Mouse (Mus musculus): ENCODE results near the gene Dgki. TPM values are rescaled to one million over a fixed set of nuclear protein-coding genes. Genes with fewer than 3 reads are reported as not detected.

Gene Dgki
- polyA plus RNA-seq, 1 experiment from 2014 or later = 0.42 TPM

DNA sequence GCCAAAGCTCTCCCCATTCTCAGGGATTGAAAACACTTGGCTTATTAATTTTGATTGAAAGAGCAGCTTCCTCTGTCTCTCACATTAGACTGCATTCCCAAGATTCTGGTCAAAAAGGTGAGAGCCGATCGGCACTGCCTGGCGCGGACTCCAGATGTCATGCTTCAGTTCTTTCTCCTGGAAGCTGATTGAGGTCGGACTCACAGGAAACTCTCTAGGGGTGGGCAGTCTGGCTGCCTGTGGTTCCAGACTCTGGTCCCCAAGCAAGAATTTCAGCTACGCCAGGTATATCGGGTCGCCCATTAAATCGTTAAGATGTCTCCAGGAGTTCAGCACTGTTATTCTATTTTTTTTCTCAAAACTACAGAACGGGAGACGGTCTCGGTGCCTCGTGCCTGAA lies 102.2 kb downstream of the Dgki start:
- TF ChIP-seq CTCF (IDR thresholded peaks at IDR 0.05; ENCODE audit: low read depth) = no peak
- WGBS = 68% methylated on average over 13 of the region's 13 CpGs
- Histone ChIP-seq H3K27ac (ENCODE audit: low read depth, low read length) (no peak overlapping the region), H3K36me3 (ENCODE audit: control insufficient read depth, insufficient read depth) (no peaks in the 10 kb centered on the region), H3K4me2 (replicated peaks; ENCODE audit: low read depth) (no peak overlapping the region), H3K9ac (ENCODE audit: low read depth, low read length) (no peak overlapping the region), H3K9me3 (ENCODE audit: control insufficient read depth) (no peaks in the 10 kb centered on the region), H3K4me3 (ENCODE audit: low read depth, low read length) (no peak overlapping the region), H3K27me3 (replicated peaks; ENCODE audit: control insufficient read depth, insufficient read depth, low read length) (no peaks in the 10 kb centered on the region), H3K4me1 (replicated peaks; ENCODE audit: control insufficient read depth, insufficient read depth, low read length) (no peaks in the 10 kb centered on the region)
- ATAC-seq = no peak

DNA sequence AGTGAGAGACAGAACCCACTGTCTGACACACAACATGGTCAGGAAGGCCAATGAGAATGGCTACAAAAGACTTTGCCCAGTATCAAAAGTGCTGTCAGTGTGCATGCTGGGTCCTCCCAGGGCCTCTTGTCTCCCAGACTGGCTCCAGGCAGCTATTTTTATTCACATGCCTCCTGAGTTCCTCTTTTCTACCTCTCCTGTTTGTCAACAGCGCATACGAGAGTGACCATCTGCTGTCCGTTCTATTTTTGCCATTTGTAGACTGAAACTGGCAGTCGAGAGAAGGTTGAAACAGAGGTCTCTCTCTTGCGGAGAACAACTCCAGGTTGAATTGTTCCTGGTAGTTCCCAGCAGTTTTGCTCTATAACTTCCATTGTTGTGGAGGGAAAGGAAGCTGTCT lies 103.1 kb downstream of the Dgki start:
- TF ChIP-seq CTCF (IDR thresholded peaks at IDR 0.05; ENCODE audit: low read depth) = no peak
- no peak overlapping the region for H3K4me3 ChIP-seq (ENCODE audit: low read depth, low read length)
- H3K9ac ChIP-seq (ENCODE audit: low read depth, low read length) = no peak overlapping the region
- 88% methylated on average over 5 of the region's 5 CpGs for whole genome bisulfite sequencing
- ATAC-seq = no peak
- no peaks in the 10 kb centered on the region for H3K27me3 ChIP-seq (replicated peaks; ENCODE audit: control insufficient read depth, insufficient read depth, low read length)
- H3K36me3 ChIP-seq (ENCODE audit: control insufficient read depth, insufficient read depth) = no peaks in the 10 kb centered on the region
- H3K4me2 ChIP-seq (replicated peaks; ENCODE audit: low read depth) = no peak overlapping the region
- no peak overlapping the region for H3K27ac ChIP-seq (ENCODE audit: low read depth, low read length)
- H3K9me3 ChIP-seq (ENCODE audit: control insufficient read depth) = no peaks in the 10 kb centered on the region
- no peaks in the 10 kb centered on the region for H3K4me1 ChIP-seq (replicated peaks; ENCODE audit: control insufficient read depth, insufficient read depth, low read length)

DNA sequence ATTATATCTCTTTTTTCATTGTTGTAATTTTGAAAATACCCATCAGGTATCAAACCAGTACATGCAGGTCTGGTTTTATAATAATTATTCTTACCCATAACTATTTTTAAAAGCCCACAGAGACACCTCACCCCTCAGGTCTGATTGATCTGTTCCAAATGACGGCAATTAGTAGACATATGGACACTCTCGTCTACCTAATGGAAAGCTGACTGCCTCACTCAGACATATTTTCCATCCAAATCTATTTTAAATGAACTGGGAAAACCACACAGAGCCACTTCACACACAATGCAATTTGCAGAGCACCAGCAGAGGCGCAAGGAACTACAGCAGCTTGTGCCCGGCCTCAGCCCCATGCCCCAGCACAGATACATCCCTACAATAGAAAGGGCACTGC lies 104.2 kb downstream of the Dgki start:
- TF ChIP-seq CTCF (IDR thresholded peaks at IDR 0.05; ENCODE audit: low read depth) = no peak
- Histone ChIP-seq H3K9me3 (ENCODE audit: control insufficient read depth) (no peaks in the 10 kb centered on the region), H3K4me3 (ENCODE audit: low read depth, low read length) (no peak overlapping the region), H3K4me2 (replicated peaks; ENCODE audit: low read depth) (no peak overlapping the region), H3K9ac (ENCODE audit: low read depth, low read length) (no peak overlapping the region), H3K27ac (ENCODE audit: low read depth, low read length) (no peak overlapping the region), H3K4me1 (replicated peaks; ENCODE audit: control insufficient read depth, insufficient read depth, low read length) (no peaks in the 10 kb centered on the region), H3K36me3 (ENCODE audit: control insufficient read depth, insufficient read depth) (no peaks in the 10 kb centered on the region), H3K27me3 (replicated peaks; ENCODE audit: control insufficient read depth, insufficient read depth, low read length) (no peaks in the 10 kb centered on the region)
- ATAC-seq = no peak
- WGBS = 91% methylated on average over 4 of the region's 4 CpGs

DNA sequence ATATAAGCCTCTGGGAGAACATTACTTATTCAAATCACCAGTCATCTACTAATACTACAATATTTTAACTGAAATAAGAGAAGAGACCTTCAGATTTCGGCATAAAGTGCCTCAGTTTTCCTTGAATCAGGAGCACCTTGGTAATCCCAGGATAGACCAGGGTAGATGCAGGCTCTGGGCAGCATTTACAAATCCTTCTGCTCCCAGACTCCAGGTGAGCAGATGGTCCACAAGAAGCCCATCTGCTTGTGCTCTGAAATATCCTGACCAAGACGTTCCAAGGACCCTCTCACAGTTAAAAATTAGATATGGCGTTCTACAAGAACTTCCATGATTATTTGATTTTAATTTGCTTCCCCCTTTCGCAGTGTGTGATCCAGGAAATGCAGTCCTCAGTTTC lies 118.0 kb downstream of the Dgki start:
- Histone ChIP-seq H3K27me3 (replicated peaks; ENCODE audit: control insufficient read depth, insufficient read depth, low read length) (no peaks in the 10 kb centered on the region), H3K4me3 (ENCODE audit: low read depth, low read length) (no peak overlapping the region), H3K36me3 (ENCODE audit: control insufficient read depth, insufficient read depth) (no peaks in the 10 kb centered on the region), H3K4me2 (replicated peaks; ENCODE audit: low read depth) (no peak overlapping the region), H3K9me3 (ENCODE audit: control insufficient read depth) (no peaks in the 10 kb centered on the region), H3K27ac (ENCODE audit: low read depth, low read length) (no peak overlapping the region), H3K9ac (ENCODE audit: low read depth, low read length) (no peak overlapping the region), H3K4me1 (replicated peaks; ENCODE audit: control insufficient read depth, insufficient read depth, low read length) (no peaks in the 10 kb centered on the region)
- no peak for ATAC-seq
- no peak for TF ChIP-seq CTCF (IDR thresholded peaks at IDR 0.05; ENCODE audit: low read depth)
- 79% methylated on average over 4 of the region's 4 CpGs for WGBS

DNA sequence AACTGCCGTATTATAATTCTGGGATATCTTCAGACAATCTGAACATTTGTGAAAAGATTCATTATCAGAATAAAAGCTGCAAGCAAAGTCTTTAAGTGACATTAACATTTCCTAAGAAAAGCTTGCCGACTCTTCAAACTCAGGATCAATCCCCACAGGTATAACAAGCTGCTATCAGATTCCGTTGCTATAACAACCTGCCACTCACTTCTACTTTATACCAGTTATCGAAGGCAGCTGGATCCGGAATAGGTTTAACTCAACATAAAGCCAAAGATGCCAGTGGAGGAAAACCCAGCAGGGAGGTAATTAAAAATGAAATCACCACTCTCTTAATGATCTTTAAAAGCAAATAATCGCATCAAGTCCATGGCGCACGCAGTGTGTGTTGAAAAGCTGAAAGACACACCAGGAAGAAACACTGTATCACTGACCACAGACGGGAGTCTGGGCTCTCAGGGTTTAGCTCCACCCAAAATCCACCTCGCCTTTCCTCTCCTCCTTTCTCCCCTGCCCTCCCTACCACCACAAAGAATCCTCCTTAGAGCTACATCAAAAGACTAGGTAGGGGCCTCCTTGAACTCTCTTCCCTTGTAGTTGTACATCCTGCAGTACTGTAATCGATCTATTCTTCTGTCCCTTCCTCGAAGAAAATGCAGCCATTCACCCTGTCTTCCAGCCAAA lies 128.7 kb downstream of the Dgki start:
- no peak overlapping the region for H3K9ac ChIP-seq (ENCODE audit: low read depth, low read length)
- WGBS = 75% methylated on average over 12 of the region's 12 CpGs
- TF ChIP-seq CTCF (IDR thresholded peaks at IDR 0.05; ENCODE audit: low read depth) = no peak
- no peaks in the 10 kb centered on the region for H3K27me3 ChIP-seq (replicated peaks; ENCODE audit: control insufficient read depth, insufficient read depth, low read length)
- H3K27ac ChIP-seq (ENCODE audit: low read depth, low read length) = no peak overlapping the region
- no peaks in the 10 kb centered on the region for H3K9me3 ChIP-seq (ENCODE audit: control insufficient read depth)
- ATAC-seq = no peak
- no peak overlapping the region for H3K4me3 ChIP-seq (ENCODE audit: low read depth, low read length)
- no peaks in the 10 kb centered on the region for H3K4me1 ChIP-seq (replicated peaks; ENCODE audit: control insufficient read depth, insufficient read depth, low read length)
- no peak overlapping the region for H3K4me2 ChIP-seq (replicated peaks; ENCODE audit: low read depth)
- H3K36me3 ChIP-seq (ENCODE audit: control insufficient read depth, insufficient read depth) = no peaks in the 10 kb centered on the region

DNA sequence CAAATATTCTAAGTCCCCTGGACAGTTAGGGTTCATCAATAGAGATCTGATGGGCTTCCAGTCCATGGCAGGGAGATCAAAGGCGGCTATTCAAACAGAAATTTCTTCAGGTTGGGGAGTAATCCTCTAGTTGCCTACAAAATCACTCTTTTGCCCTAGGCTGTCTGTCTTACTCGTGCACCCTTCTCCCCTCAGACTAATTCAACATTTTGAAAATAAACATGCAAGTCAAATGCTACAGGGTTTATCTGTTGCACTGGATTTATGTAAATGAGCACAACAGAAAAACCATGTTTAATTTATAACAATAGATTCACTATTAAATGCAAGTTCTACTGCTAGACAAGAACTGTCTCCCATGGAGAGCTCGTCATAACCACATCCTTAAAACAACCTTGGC lies 141.1 kb downstream of the Dgki start:
- H3K9me3 ChIP-seq (ENCODE audit: control insufficient read depth) = no peaks in the 10 kb centered on the region
- H3K27ac ChIP-seq (ENCODE audit: low read depth, low read length) = no peak overlapping the region
- 60% methylated on average over 3 of the region's 3 CpGs for WGBS
- no peaks in the 10 kb centered on the region for H3K4me1 ChIP-seq (replicated peaks; ENCODE audit: control insufficient read depth, insufficient read depth, low read length)
- no peak overlapping the region for H3K4me3 ChIP-seq (ENCODE audit: low read depth, low read length)
- H3K4me2 ChIP-seq (replicated peaks; ENCODE audit: low read depth) = no peak overlapping the region
- H3K9ac ChIP-seq (ENCODE audit: low read depth, low read length) = no peak overlapping the region
- TF ChIP-seq CTCF (IDR thresholded peaks at IDR 0.05; ENCODE audit: low read depth) = no peak
- no peaks in the 10 kb centered on the region for H3K27me3 ChIP-seq (replicated peaks; ENCODE audit: control insufficient read depth, insufficient read depth, low read length)
- H3K36me3 ChIP-seq (ENCODE audit: control insufficient read depth, insufficient read depth) = no peaks in the 10 kb centered on the region
- ATAC-seq = no peak

DNA sequence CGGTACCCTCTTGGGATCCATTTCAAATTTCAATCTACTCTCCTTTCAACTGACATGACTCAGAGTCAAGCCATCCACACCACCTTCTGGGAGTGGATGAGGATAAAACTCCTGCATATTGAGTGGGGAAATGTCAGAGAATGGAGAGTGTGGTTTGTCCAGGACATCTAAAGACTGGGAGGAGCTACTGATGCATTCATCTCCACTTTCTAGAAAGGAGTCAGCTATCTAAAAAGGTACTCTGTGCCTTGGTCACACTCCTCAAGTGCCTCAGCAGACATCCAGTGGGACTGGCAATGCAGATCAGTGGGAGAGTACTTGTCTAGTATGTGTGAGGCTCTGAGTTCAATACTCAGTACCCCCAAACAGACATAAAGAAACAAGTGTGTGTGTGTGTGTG lies 145.9 kb downstream of the Dgki start:
- Histone ChIP-seq H3K27ac (ENCODE audit: low read depth, low read length) (no peak overlapping the region), H3K27me3 (replicated peaks; ENCODE audit: control insufficient read depth, insufficient read depth, low read length) (no peaks in the 10 kb centered on the region), H3K9ac (ENCODE audit: low read depth, low read length) (no peak overlapping the region), H3K36me3 (ENCODE audit: control insufficient read depth, insufficient read depth) (no peaks in the 10 kb centered on the region), H3K9me3 (ENCODE audit: control insufficient read depth) (no peaks in the 10 kb centered on the region), H3K4me1 (replicated peaks; ENCODE audit: control insufficient read depth, insufficient read depth, low read length) (no peaks in the 10 kb centered on the region), H3K4me2 (replicated peaks; ENCODE audit: low read depth) (no peak overlapping the region), H3K4me3 (ENCODE audit: low read depth, low read length) (no peak overlapping the region)
- no peak for TF ChIP-seq CTCF (IDR thresholded peaks at IDR 0.05; ENCODE audit: low read depth)
- no peak for ATAC-seq
- 91% methylated on average over 1 of the region's 1 CpGs for WGBS
